Mouse (Mus musculus) embryonic facial prominence, embryonic 11.5 days (tissue): ENCODE data around the gene Lrrc3c. TPM values are rescaled to one million over a fixed set of nuclear protein-coding genes. Genes with fewer than 3 reads are reported as not detected.

Experiments used
- ATAC-seq: fragments of 200-750 bp; cut with Nextera tagmentation; replicated peaks from 2 replicates; pipeline ENCODE4 v1.8.0; 2017; ENCODE audit warnings: low read depth; ENCODE audit not compliant: insufficient number of reproducible peaks, low FRiP score, low TSS enrichment
- DNase-seq: peaks from one replicate; pipeline ENCODE4 v3.0.0-alpha.2; 2015; ENCODE audit warnings: low spot score
- H3K27ac ChIP-seq: fragments of 300-500 bp; sonication (generic); replicated peaks from 2 replicates; pipeline ENCODE4 v1.5.1; 2014; ENCODE audit warnings: mild to moderate bottlenecking, low read depth, low read length, control low read depth
- H3K27me3 ChIP-seq: fragments of 300-500 bp; sonication (generic); 2 replicates; pipeline ENCODE4 v1.6.1; 2014; ENCODE audit warnings: mild to moderate bottlenecking, low read length, moderate library complexity, mixed read lengths; ENCODE audit not compliant: control insufficient read depth, insufficient read depth
- H3K36me3 ChIP-seq: fragments of 300-500 bp; sonication (generic); replicated peaks from 2 replicates; pipeline ENCODE4 v1.6.1; 2014; ENCODE audit warnings: low read depth, mild to moderate bottlenecking, low read length, moderate library complexity, mixed read lengths; ENCODE audit not compliant: control insufficient read depth, insufficient read depth
- H3K4me1 ChIP-seq: fragments of 300-500 bp; sonication (generic); 2 replicates; pipeline ENCODE4 v1.6.1; 2014; ENCODE audit warnings: low read length, mixed read lengths; ENCODE audit not compliant: control insufficient read depth, insufficient read depth
- H3K4me2 ChIP-seq: fragments of 300-500 bp; sonication (generic); 2 replicates; pipeline ENCODE4 v1.6.1; 2014; ENCODE audit warnings: low read depth, mild to moderate bottlenecking, control low read depth, low read length, moderate library complexity
- H3K4me3 ChIP-seq: fragments of 300-500 bp; sonication (generic); 2 replicates; pipeline ENCODE4 v1.5.1; 2014; ENCODE audit warnings: low read depth, low read length, control low read depth
- H3K9ac ChIP-seq: fragments of 300-500 bp; sonication (generic); replicated peaks from 2 replicates; pipeline ENCODE4 v1.6.1; 2014; ENCODE audit warnings: mild to moderate bottlenecking, control low read depth, low read length
- H3K9me3 ChIP-seq: fragments of 300-500 bp; sonication (generic); replicated peaks from 2 replicates; pipeline ENCODE4 v1.6.1; 2016; ENCODE audit warnings: mild to moderate bottlenecking, low read length, inconsistent platforms, mixed read lengths; ENCODE audit not compliant: control insufficient read depth
- WGBS: fragments of 180-500 bp; shearing (Covaris S2); extraction: QIAGEN DNeasy Blood & Tissue Kit; methylation state at CpG from one replicate; pipeline ENCODE4 v1.1.7; 2014; 5-methylcytosine and 5-hydroxymethylcytosine counted together
- polyA plus RNA-seq: library from polyadenylated mRNA; unstranded; fragments of >200 nt; fragmentation: Nextera tagmentation; extraction: Ambion mirVana; gene quantifications from 2 replicates; pipeline ENCODE4 v1.2.1, GENCODE M21; 2014

The Lrrc3c gene
- polyA plus RNA-seq, 1 experiment from 2014 or later = not detected

GRCm38 (mm10) chr11:98563025-98563424 lies 35.1 kb upstream of the Lrrc3c start:
- Histone ChIP-seq H3K27me3 (no peaks in the 10 kb centered on the region), H3K9me3 (no peaks in the 10 kb centered on the region), H3K4me1 (no peaks in the 10 kb centered on the region), H3K9ac (no peak overlapping the region), H3K36me3 (no peaks in the 10 kb centered on the region), H3K27ac (no peak overlapping the region), H3K4me3 (no peak overlapping the region), H3K4me2 (no peak overlapping the region)
- 80% methylated on average over 3 of the region's 3 CpGs for WGBS
- no peak for ATAC-seq
- no peak for DNase-seq

GRCm38 (mm10) chr11:98563921-98564414 lies 34.1 kb upstream of the Lrrc3c start:
- no peaks in the 10 kb centered on the region for H3K36me3 ChIP-seq
- DNase-seq = no peak
- H3K9ac ChIP-seq = no peak overlapping the region
- no peaks in the 10 kb centered on the region for H3K4me1 ChIP-seq
- no peak overlapping the region for H3K4me3 ChIP-seq
- WGBS = 70% methylated on average over 13 of the region's 13 CpGs
- H3K27ac ChIP-seq = no peak overlapping the region
- ATAC-seq = no peak
- H3K4me2 ChIP-seq = no peak overlapping the region
- no peaks in the 10 kb centered on the region for H3K9me3 ChIP-seq
- H3K27me3 ChIP-seq = no peaks in the 10 kb centered on the region

- Histone ChIP-seq H3K9ac (no peak overlapping the region), H3K4me3 (no peak overlapping the region), H3K4me1 (no peaks in the 10 kb centered on the region), H3K27me3 (no peaks in the 10 kb centered on the region), H3K9me3 (no peaks in the 10 kb centered on the region), H3K27ac (no peak overlapping the region), H3K36me3 (no peaks in the 10 kb centered on the region), H3K4me2 (no peak overlapping the region)
- ATAC-seq (no peak), DNase-seq (peak; percentile 25)
- 89% methylated on average over 8 of the region's 8 CpGs for WGBS
Observed at GRCm38 (mm10) chr11:98568326-98568725, 29.8 kb upstream of the Lrrc3c start.

- no peaks in the 10 kb centered on the region for H3K27me3 ChIP-seq
- DNase-seq = no peak
- H3K4me2 ChIP-seq = no peak overlapping the region
- H3K27ac ChIP-seq = no peak overlapping the region
- no peaks in the 10 kb centered on the region for H3K9me3 ChIP-seq
- no peak for ATAC-seq
- H3K4me3 ChIP-seq = no peak overlapping the region
- WGBS = 77% methylated on average over 6 of the region's 6 CpGs
- H3K4me1 ChIP-seq = no peaks in the 10 kb centered on the region
- no peak overlapping the region for H3K9ac ChIP-seq
- no peaks in the 10 kb centered on the region for H3K36me3 ChIP-seq
Observed at GRCm38 (mm10) chr11:98569461-98569860, 28.6 kb upstream of the Lrrc3c start.

GRCm38 (mm10) chr11:98577776-98578175 lies 20.3 kb upstream of the Lrrc3c start:
- 70% methylated on average over 5 of the region's 5 CpGs for WGBS
- no peak overlapping the region for H3K27ac ChIP-seq
- no peak overlapping the region for H3K4me2 ChIP-seq
- H3K9ac ChIP-seq = no peak overlapping the region
- H3K27me3 ChIP-seq = no peaks in the 10 kb centered on the region
- DNase-seq (no peak), ATAC-seq (no peak)
- no peak overlapping the region for H3K4me3 ChIP-seq
- H3K36me3 ChIP-seq = no peaks in the 10 kb centered on the region; the same call in 1 of the 2 replicates
- no peaks in the 10 kb centered on the region for H3K9me3 ChIP-seq
- no peaks in the 10 kb centered on the region for H3K4me1 ChIP-seq

GRCm38 (mm10) chr11:98580301-98581121 lies 17.6 kb upstream of the Lrrc3c start:
- H3K9me3 ChIP-seq = no peaks in the 10 kb centered on the region
- no peak overlapping the region for H3K4me3 ChIP-seq
- H3K4me2 ChIP-seq = no peak overlapping the region; the same call in 1 of the 2 replicates
- H3K27me3 ChIP-seq = no peaks in the 10 kb centered on the region
- no peak for ATAC-seq
- WGBS = 76% methylated on average over 16 of the region's 16 CpGs
- no peak overlapping the region for H3K27ac ChIP-seq
- no peak overlapping the region for H3K9ac ChIP-seq
- no peaks in the 10 kb centered on the region; the same call in none of the 2 replicates for H3K36me3 ChIP-seq
- H3K4me1 ChIP-seq = no peaks in the 10 kb centered on the region
- DNase-seq = no peak

GRCm38 (mm10) chr11:98581286-98582029 lies 16.6 kb upstream of the Lrrc3c start:
- Histone ChIP-seq H3K9me3 (no peaks in the 10 kb centered on the region), H3K4me1 (no peaks in the 10 kb centered on the region; the same call in 1 of the 2 replicates)
- WGBS = 69% methylated on average over 17 of the region's 17 CpGs

GRCm38 (mm10) chr11:98582030-98582388 lies 16.1 kb upstream of the Lrrc3c start:
- Histone ChIP-seq H3K4me1 (no peaks in the 10 kb centered on the region; the same call in 1 of the 2 replicates), H3K4me3 (no peak overlapping the region), H3K9ac (no peak overlapping the region), H3K9me3 (no peaks in the 10 kb centered on the region), H3K4me2 (no peak overlapping the region), H3K27me3 (no peaks in the 10 kb centered on the region), H3K27ac (no peak overlapping the region; the same call in 1 of the 2 replicates), H3K36me3 (no peaks in the 10 kb centered on the region; the same call in none of the 2 replicates)
- 79% methylated on average over 8 of the region's 8 CpGs for WGBS
- DNase-seq = no peak
- no peak for ATAC-seq

More at GRCm38 (mm10) chr11:98581286-98582029, 16.6 kb upstream of the Lrrc3c start:
- DNase-seq (no peak), ATAC-seq (no peak)
- no peak overlapping the region for H3K4me2 ChIP-seq
- no peak overlapping the region for H3K9ac ChIP-seq
- H3K36me3 ChIP-seq = no peaks in the 10 kb centered on the region; the same call in none of the 2 replicates
- no peak overlapping the region for H3K27ac ChIP-seq
- no peak overlapping the region for H3K4me3 ChIP-seq
- no peaks in the 10 kb centered on the region for H3K27me3 ChIP-seq
